Mouse (Mus musculus) liver, embryonic 11.5 days (tissue): ENCODE results near the gene Plcxd3. TPM values are rescaled to one million over a fixed set of nuclear protein-coding genes. Genes with fewer than 3 reads are reported as not detected.

Experiments used
- ATAC-seq: fragments of 200-750 bp; cut with Nextera tagmentation; replicated peaks from 2 replicates; pipeline ENCODE4 v1.8.0; 2017; ENCODE audit warnings: moderate number of reproducible peaks, mild to moderate bottlenecking, moderate TSS enrichment, moderate library complexity; ENCODE audit not compliant: low FRiP score
- DNase-seq: peaks from one replicate; pipeline ENCODE4 v3.0.0-alpha.2; 2017; ENCODE audit warnings: low spot score
- H3K27ac ChIP-seq: fragments of 300-500 bp; sonication (generic); 2 replicates; pipeline ENCODE4 v1.5.1; 2014; ENCODE audit warnings: mild to moderate bottlenecking, low read depth, low read length, control low read depth
- H3K27me3 ChIP-seq: fragments of 300-500 bp; sonication (generic); replicated peaks from 2 replicates; pipeline ENCODE4 v1.6.1; 2014; ENCODE audit warnings: low read length, mixed read lengths; ENCODE audit not compliant: control insufficient read depth, insufficient read depth
- H3K36me3 ChIP-seq: fragments of 300-500 bp; sonication (generic); 2 replicates; pipeline ENCODE4 v1.6.1; 2014; ENCODE audit warnings: mild to moderate bottlenecking, low read length, moderate library complexity, mixed read lengths; ENCODE audit not compliant: control insufficient read depth, insufficient read depth
- H3K4me1 ChIP-seq: fragments of 300-500 bp; sonication (generic); replicated peaks from 2 replicates; pipeline ENCODE4 v1.6.1; 2014; ENCODE audit warnings: low read length, mixed read lengths; ENCODE audit not compliant: control insufficient read depth, insufficient read depth
- H3K4me2 ChIP-seq: fragments of 300-500 bp; sonication (generic); 2 replicates; pipeline ENCODE4 v1.6.1; 2014; ENCODE audit warnings: mild to moderate bottlenecking, control low read depth, moderate library complexity
- H3K4me3 ChIP-seq: fragments of 300-500 bp; sonication (generic); 2 replicates; pipeline ENCODE4 v1.5.1; 2014; ENCODE audit warnings: low read depth, low read length, control low read depth
- H3K9ac ChIP-seq: fragments of 300-500 bp; sonication (generic); 2 replicates; pipeline ENCODE4 v1.6.1; 2014; ENCODE audit warnings: low read depth, low read length, control low read depth
- H3K9me3 ChIP-seq: fragments of 300-500 bp; sonication (generic); 2 replicates; pipeline ENCODE4 v1.6.1; 2016; ENCODE audit warnings: low read length, inconsistent platforms, mixed read lengths; ENCODE audit not compliant: control insufficient read depth
- WGBS: fragments of 180-500 bp; shearing (Covaris S2); extraction: QIAGEN DNeasy Blood & Tissue Kit; methylation state at CpG from one replicate; pipeline ENCODE4 v1.1.7; 2014; 5-methylcytosine and 5-hydroxymethylcytosine counted together
- polyA plus RNA-seq: library from polyadenylated mRNA; unstranded; fragments of >200 nt; fragmentation: Nextera tagmentation; extraction: Ambion mirVana; gene quantifications from 2 replicates; pipeline ENCODE4 v1.2.1, GENCODE M21; 2014

Plcxd3 gene
- polyA plus RNA-seq, 1 experiment from 2014 or later = 2.3 TPM

DNA sequence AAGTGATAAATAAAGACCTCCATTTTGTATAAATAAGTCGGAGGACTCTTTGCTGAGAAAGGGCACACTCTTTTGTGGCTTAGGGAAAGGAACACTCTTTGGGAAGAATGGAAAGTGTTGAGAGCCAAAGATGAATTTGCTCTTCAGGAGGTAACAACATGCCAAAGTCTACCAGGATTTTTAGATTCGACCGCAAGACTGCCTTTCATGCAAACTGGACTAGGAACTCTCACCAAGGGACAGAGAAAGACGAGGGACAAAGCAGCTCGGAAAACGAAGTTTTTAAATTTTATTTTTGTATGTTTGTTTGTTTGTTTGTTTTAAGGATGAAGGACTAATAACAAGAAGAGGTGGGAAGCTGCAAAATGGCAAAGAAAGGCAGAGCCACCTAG, 264 bp upstream of the Plcxd3 start:
- H3K9me3 ChIP-seq = no peaks in the 10 kb centered on the region
- DNase-seq = no peak
- no peaks in the 10 kb centered on the region for H3K36me3 ChIP-seq
- no peak overlapping the region for H3K9ac ChIP-seq
- peak overlapping the region; percentile 62 for H3K4me2 ChIP-seq
- 33% methylated on average over 6 of the region's 6 CpGs for WGBS
- 0 out of 2 replicates have a peak, but pooled peaks cover 3% of the 10 kb centered on the region for H3K27me3 ChIP-seq
- H3K4me3 ChIP-seq = peak overlapping the region; percentile 35; the same call in 1 of the 2 replicates
- ATAC-seq = no peak
- no peak overlapping the region for H3K27ac ChIP-seq
- H3K4me1 ChIP-seq = no peaks in the 10 kb centered on the region

GRCm38 (mm10) chr15:4376221-4376631, 935 bp downstream of the Plcxd3 start:
- H3K36me3 ChIP-seq = no peaks in the 10 kb centered on the region
- no peaks in the 10 kb centered on the region for H3K4me1 ChIP-seq
- peak overlapping the region; percentile 62 for H3K4me2 ChIP-seq
- ATAC-seq (no peak), DNase-seq (no peak)
- H3K27me3 ChIP-seq = 0 out of 2 replicates have a peak, but pooled peaks cover 3% of the 10 kb centered on the region
- H3K4me3 ChIP-seq = no peak overlapping the region
- H3K9me3 ChIP-seq = no peaks in the 10 kb centered on the region
- H3K9ac ChIP-seq = no peak overlapping the region
- WGBS = 23% methylated on average over 8 of the region's 8 CpGs
- H3K27ac ChIP-seq = no peak overlapping the region

DNA sequence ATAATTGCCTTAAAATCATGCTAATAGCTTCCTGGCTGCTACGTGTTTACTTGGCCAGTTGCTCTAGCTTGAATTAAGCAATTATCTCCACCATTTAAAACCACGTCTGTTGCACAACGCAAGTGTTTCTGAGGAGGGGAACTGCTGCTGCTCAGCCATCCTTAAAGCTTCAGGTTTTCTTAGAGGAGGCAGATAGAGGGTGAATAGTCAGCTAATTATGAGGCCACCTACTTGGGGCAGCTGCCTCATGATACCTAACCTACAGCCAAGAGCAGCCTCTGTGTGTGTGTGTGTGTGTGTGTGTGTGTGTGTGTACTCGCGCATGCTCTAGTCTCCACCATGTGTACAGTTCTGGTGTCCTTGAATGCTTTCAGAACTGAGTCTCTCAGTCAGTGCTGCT, 3.5 kb downstream of the Plcxd3 start:
- Histone ChIP-seq H3K27me3 (0 out of 2 replicates have a peak, but pooled peaks cover 3% of the 10 kb centered on the region), H3K9me3 (no peaks in the 10 kb centered on the region), H3K4me3 (no peak overlapping the region), H3K9ac (no peak overlapping the region), H3K4me1 (no peaks in the 10 kb centered on the region), H3K36me3 (no peaks in the 10 kb centered on the region), H3K27ac (no peak overlapping the region), H3K4me2 (no peak overlapping the region)
- 76% methylated on average over 5 of the region's 5 CpGs for WGBS
- ATAC-seq (no peak), DNase-seq (no peak)

GRCm38 (mm10) chr15:4387774-4388173, 12.5 kb downstream of the Plcxd3 start:
- DNase-seq = no peak
- Histone ChIP-seq H3K27me3 (no peaks in the 10 kb centered on the region), H3K9ac (no peak overlapping the region), H3K9me3 (no peaks in the 10 kb centered on the region), H3K36me3 (no peaks in the 10 kb centered on the region), H3K27ac (no peak overlapping the region), H3K4me2 (no peak overlapping the region), H3K4me3 (no peak overlapping the region), H3K4me1 (no peaks in the 10 kb centered on the region)
- no peak for ATAC-seq

GRCm38 (mm10) chr15:4400096-4400495, 24.8 kb downstream of the Plcxd3 start:
- Histone ChIP-seq H3K4me1 (no peaks in the 10 kb centered on the region), H3K4me2 (no peak overlapping the region), H3K9ac (no peak overlapping the region), H3K4me3 (no peak overlapping the region), H3K27ac (no peak overlapping the region), H3K27me3 (no peaks in the 10 kb centered on the region), H3K36me3 (no peaks in the 10 kb centered on the region), H3K9me3 (no peaks in the 10 kb centered on the region)
- ATAC-seq = no peak
- 67% methylated on average over 4 of the region's 4 CpGs for whole genome bisulfite sequencing
- DNase-seq = no peak

DNA sequence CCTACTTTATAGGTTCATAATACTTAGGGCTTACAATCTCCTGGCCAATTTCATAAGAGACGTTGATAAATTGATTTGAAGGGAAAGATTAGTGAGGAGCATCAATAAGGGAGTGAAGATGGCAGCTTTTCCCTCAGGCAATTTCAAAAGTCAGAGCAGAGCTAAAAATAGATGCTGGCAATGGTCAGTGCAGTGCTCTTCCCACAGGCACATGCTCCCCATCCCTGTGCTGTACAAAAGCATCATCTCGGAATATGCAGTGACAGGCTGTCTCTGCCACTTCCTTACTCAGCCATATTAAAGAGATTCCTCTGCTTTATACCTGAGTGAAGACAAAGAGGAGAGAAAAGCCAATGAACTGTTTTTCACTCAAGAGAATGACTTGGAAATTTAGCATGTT, 36.0 kb downstream of the Plcxd3 start:
- no peak for ATAC-seq
- 62% methylated on average over 2 of the region's 2 CpGs for WGBS
- H3K27me3 ChIP-seq = no peaks in the 10 kb centered on the region

GRCm38 (mm10) chr15:4440081-4440480, 64.8 kb downstream of the Plcxd3 start:
- Histone ChIP-seq H3K9ac (no peak overlapping the region), H3K27ac (no peak overlapping the region), H3K9me3 (no peaks in the 10 kb centered on the region), H3K4me1 (no peaks in the 10 kb centered on the region), H3K4me2 (no peak overlapping the region), H3K27me3 (no peaks in the 10 kb centered on the region), H3K36me3 (no peaks in the 10 kb centered on the region), H3K4me3 (no peak overlapping the region)
- DNase-seq (no peak), ATAC-seq (no peak)

More for the DNA sequence above, 36.0 kb downstream of the Plcxd3 start:
- no peak overlapping the region for H3K9ac ChIP-seq
- no peak overlapping the region for H3K4me3 ChIP-seq
- no peak overlapping the region for H3K4me2 ChIP-seq
- no peaks in the 10 kb centered on the region for H3K9me3 ChIP-seq
- H3K4me1 ChIP-seq = no peaks in the 10 kb centered on the region
- no peak for DNase-seq
- no peak overlapping the region for H3K27ac ChIP-seq
- H3K36me3 ChIP-seq = no peaks in the 10 kb centered on the region

DNA sequence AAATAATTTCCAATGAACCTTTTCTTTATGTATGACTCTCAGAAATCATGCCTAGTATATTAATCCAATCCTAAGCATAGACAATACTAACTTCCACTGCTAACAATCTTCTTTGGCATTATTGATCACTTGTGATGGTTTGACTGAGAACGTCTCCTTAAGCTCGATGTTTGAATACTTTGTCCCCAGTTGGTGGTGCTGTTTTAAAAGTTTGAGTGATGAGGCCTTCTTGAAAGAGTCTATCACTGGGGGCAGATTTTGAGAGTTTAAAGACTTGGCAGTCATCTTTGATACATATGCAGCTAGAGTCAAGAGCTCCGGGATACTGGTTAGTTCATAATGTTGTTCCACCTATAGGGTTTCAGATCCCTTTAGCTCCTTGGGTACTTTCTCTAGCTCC, 120.9 kb downstream of the Plcxd3 start:
- 83% methylated on average over 3 of the region's 3 CpGs for WGBS

DNA sequence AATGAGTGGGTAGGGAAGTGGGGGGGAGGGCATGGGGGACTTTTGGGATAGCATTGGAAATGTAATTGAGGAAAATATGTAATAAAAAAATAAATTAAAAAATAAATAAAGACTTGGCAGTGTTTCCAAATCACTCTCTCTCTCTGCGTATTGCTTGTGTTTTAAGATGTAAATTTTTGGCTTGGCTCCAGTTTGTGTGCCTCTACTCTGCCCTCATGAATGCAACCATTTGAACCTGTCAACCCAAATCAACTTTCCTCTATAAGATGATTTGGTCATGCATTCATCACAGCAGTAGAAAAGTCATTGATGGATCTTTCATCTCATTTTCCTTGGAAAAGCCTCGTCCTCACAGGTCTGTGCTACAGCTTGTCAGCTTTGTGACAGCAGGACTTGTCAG, 121.7 kb downstream of the Plcxd3 start:
- no peak overlapping the region for H3K4me2 ChIP-seq
- ATAC-seq (no peak), DNase-seq (no peak)
- H3K9me3 ChIP-seq = no peaks in the 10 kb centered on the region
- H3K36me3 ChIP-seq = no peaks in the 10 kb centered on the region
- H3K27me3 ChIP-seq = no peaks in the 10 kb centered on the region
- no peaks in the 10 kb centered on the region for H3K4me1 ChIP-seq
- WGBS = 76% methylated on average over 2 of the region's 2 CpGs
- H3K4me3 ChIP-seq = no peak overlapping the region
- H3K9ac ChIP-seq = no peak overlapping the region
- H3K27ac ChIP-seq = no peak overlapping the region

More for the DNA sequence above, 120.9 kb downstream of the Plcxd3 start:
- DNase-seq = no peak
- Histone ChIP-seq H3K9me3 (no peaks in the 10 kb centered on the region), H3K9ac (no peak overlapping the region), H3K27me3 (no peaks in the 10 kb centered on the region), H3K36me3 (no peaks in the 10 kb centered on the region), H3K4me3 (no peak overlapping the region), H3K4me2 (no peak overlapping the region), H3K27ac (no peak overlapping the region), H3K4me1 (no peaks in the 10 kb centered on the region)
- no peak for ATAC-seq
